Mouse (Mus musculus): ENCODE data around the gene Edf1.

GRCm38 (mm10) chr2:25587290-25587689 lies 29.6 kb downstream of the Edf1 start:
- TF ChIP-seq CTCF (IDR thresholded peaks at IDR 0.05; ENCODE audit: extremely low read depth, insufficient read depth, low read length) (no peak), POLR2A (IDR thresholded peaks at IDR 0.05; ENCODE audit: extremely low read depth, insufficient read depth, low read length) (no peak)

All from cortical plate, adult 2 months (tissue).